Mouse (Mus musculus) left cerebral cortex, adult 18-20 months (tissue): ENCODE measurements around the gene Prkrip1. TPM values are rescaled to one million over a fixed set of nuclear protein-coding genes. Genes with fewer than 3 reads are reported as not detected.
"Not testable (repeated sequence)": the region's sequence is repeated elsewhere in the genome, so short reads cannot be mapped to it uniquely, and the experiment has no call there.

Source experiments
- DNase-seq, 2 experiments: peaks; one replicate each; pipeline ENCODE4 v3.0.0; 2021 to 2022; ENCODE audit warnings: low spot score in 2 of 2, mixed read lengths in 1 of 2
- total RNA-seq, 2 experiments: library from RNA; stranded (reverse); gene quantifications; 2 replicates each; pipeline ENCODE4 v1.2.3; 2021

The Prkrip1 gene
- total RNA-seq, 2 experiments from 2014 or later: 36.2 to 40.7 TPM

DNA sequence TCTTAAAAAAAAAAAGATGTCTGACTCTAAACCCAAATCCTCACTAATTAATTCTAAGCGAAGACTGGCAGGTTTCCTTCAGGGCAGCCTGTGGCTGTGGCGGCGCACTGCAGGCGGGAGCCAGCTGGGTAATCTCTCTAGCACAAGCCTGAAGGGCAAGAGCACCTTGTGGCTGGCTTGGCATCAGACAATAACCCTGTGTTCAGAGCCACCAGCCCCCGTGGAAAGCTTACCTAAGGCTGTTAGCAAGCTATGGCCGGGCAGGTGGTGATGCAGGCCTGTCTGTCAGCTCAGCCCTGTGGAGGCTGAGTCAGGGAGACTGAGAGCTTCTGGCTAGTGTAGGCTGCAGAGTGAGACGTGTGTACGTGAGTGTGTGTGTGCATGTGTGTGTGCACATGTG is 33.5 kb downstream of the Prkrip1 start:
- no peak for DNase-seq

DNA sequence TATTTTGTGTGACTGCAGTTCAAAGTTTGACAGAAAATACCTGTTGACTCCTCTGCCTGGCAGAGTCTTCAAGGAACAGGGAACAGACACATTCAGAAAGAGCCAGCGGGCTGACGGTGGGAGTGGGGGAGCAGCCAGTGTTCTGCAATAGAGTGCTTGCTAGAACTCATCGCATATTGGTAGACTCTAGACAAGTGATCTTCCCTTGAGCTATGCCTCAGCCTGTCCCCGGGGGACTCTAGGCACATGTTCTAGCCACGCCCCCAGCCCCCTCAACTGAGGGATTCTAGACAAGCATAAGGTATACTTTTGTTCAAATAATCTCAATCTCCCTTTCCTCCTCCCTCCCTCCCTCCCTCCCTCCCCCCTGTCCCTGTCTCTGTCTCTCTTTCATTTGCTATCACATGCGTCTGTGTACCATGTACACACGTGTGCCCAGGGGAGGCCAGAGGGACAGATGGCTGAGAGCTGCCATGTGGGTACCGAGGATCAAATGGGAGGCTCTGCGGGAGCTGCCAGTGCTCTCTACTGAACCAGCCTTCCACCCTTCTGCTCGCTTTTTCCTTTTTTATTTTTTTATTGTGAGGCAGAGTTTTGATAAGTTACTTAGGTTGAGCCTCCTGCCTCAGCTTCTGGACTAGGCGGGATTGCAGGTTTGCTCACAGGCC is 34.8 kb downstream of the Prkrip1 start:
- DNase-seq: no peak

DNA sequence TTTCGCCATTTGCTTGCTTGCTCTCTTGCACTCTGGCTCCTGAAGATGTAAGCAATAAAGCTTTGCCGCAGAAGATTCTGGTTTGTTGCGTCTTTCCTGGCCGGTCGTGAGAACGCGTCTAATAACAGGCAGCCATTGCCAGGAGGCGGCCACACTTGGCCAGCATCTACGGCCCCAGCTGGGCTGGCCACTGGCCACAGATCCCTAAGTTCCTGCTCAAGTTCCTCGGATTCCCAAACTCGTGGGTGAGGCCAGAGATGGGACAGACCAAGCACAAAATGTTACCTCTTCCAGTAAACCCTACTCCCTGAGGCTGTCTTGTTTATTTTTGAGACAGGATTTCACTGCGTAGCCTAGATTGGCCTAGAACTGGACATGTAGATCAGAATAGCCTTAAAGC is 38.7 kb downstream of the Prkrip1 start:
- not testable (repeated sequence) for DNase-seq

DNA sequence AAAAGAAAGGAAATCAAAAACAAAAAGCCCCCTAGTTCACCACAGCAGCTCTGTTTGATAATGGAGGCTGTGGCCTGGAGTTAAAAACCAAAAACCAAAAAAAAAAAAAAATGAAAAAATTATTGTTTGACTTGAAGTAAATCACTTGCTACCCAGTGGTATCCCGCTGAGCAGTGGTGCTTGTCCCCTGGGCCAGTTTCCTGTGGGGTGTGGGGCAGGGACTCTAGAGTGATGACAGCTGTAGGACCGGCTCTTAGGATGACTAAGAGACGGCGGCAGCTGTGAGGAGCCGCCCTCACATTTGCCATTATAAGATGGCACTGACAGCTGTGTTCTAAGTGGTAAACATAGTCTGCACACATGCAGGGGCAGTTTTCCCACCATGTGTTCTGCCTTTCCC is 43.4 kb downstream of the Prkrip1 start:
- no peak for DNase-seq

DNA sequence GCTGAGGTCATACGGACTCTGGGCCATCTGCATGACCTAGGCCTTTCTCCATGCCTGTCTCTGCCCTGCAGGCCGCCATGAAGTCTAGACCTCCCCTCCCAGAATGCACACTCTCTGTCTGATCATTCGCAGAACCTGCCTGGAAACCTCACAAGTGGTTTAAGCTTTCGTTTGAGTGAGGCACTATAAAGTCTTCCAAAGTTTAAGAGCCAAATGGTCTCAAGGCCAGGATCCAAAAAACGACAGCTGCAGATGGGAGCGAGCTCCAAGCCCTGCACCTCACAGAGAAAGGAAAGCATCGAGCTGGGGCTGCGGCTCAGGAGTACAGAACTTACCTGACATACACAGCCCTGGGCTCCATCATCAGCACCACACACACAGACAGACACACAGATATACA is 46.4 kb downstream of the Prkrip1 start:
- no peak for DNase-seq

DNA sequence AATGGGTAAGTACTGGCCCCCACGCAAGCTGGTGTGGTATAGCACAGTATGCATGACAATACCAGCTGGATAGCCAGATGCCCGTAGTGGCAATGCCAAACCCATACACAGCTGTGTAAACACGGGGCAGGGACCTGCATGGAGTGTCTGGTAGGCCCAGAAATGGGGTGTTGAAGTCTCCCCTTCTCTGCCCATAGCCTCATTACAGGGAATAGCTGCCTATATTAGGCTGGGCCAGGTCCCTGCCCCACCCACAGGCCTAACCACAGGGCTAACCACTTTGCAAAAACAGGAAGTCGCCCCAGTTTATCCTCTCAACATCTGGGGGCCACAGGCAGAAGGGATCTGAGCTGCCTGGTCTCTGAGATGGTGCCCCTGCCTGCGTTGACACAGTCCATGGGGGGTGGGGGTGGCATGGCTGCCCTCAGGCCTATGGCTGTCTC is 49.6 kb downstream of the Prkrip1 start:
- not testable (repeated sequence) for DNase-seq

DNA sequence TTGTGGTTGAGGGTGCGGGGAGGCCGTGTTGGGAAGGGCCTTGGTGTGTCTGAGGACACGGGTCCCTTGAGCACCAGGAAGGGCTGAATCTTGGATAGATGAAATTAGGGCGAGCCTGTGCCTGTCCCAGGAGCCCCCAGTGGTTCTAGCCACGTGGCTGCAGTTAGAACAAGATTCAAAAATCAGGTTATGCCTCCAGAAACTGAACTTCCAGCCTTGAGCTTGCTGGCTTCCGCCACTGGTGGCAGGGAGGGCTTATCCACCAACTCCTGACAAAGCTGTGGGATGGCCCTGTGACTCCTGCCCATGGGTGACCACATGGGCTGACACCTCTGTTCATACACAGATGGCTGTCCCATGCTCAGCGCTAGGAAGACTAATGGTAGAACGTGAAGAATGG is 51.1 kb downstream of the Prkrip1 start:
- no peak for DNase-seq

DNA sequence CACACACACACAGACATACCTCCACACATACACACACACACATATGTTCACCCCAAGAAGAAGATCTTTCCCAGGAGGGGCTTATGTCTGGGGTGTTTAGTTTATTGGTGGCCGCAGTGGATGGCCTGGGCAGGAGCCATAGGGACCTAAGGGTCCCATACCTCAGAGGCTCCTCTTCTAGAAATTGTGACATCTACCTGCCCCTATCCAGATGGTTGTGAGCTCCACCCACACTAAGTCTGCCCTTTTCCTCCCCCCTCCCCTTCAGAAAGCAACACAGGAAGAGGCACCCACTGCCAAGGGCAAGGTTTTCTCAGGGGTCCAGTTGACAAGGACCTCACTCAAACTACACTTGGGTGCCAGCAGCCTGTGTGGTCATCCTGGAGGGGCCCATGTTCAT is 51.8 kb downstream of the Prkrip1 start:
- no peak for DNase-seq

DNA sequence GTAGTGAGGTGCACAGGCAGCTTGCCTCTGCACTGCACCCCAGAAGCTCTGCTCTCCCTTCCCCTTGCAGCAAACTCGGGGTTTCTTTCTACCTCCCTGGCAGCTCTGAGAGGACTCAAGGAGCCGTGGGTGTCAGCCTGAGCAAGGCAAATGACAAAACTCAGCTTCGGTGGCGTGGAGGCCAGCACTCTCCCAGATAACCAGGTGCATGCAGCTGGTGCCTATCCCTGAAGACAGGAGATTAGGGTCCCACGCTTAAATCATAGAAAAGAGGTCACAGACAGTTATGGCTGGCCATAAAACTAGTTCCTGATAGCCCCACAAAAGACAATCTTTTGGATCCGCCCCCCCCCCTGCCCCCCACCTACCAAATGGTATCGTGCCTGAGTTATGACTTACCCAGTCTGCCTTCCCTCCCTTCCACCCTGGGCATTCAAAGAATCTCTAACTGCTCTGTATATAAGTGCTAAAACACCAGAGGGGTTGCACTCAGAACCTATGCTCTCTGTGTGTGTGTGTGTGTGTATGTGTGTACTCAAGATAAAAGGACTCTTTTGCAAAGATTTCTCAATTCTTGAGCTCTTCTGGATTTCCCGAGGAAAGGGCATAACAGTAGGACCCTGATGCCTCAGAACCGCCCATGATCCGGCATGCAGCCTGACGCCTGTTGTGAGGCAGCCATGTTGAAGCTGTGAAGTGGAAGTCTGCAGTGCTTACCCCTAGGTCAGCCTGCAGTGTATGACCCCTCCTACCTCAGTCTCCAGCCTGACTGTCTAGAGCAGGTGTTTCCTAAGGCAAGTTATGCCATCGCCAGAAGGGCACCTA is 53.9 kb downstream of the Prkrip1 start:
- DNase-seq: no peak

DNA sequence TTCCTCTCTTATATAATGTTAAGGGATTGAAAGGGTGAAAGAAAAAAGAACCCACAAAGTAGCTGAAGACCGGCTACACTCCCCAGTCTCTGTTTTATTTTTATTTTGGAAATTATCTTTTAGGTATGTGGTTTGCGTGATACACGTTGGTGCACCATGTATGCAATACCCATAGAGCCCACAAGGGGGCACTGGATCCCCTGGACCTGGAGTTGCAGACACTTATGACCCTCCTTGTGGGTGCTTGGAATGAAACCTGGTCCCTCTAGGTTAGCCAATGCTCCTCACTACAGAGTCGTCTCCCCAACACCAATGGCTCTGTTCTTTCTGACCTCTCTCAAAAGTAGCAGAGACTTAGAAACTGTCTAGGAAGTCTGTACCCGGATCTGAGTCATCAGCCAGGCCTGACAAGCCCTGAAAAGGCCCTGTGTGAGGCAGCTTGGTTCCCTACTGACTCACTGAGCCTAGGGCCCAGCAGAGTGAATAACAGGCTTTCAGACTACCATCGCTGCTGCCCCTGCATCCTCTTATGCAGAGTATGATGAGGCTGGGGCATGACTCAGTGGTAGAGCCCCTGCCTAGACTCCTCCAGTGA is 55.5 kb downstream of the Prkrip1 start:
- no peak for DNase-seq

DNA sequence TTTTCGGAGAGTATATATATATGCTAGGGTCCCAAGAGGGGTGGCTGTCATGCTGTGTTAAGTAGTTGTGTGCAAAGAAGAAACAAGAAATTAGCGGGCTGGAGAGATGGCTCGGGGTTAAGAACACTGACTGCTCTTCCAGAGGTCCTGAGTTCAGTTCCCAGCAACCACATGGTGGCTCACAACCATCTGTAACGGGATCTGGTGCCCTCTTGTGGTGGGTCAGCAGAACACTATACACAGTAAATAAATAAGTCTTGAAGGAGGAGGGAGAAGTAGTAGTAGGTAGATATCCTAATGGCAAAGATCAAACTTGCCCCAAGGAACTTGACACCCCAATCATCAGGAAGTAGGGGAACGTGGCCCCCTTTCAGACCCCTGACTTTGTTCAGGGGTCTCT is 56.0 kb downstream of the Prkrip1 start:
- no peak for DNase-seq

DNA sequence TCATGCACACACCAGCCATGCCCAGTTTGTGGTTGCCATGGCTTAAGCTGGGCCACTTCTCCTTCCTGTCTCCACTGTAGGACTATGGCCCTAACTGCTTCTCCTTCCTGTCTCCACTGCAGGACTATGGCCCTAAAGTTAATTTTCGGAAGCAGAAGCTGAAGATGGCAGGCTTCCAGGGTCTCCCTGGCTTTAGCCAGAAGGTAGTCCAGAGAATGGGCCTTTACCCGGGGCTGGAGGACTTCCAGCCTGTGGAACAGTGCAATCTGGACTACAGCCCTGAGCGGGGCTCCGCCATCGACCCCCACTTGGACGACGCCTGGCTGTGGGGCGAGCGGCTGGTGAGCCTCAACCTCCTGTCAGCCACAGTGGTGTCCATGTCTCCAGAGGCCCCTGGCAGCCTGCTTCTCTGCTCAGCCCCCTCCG is 58.7 kb downstream of the Prkrip1 start:
- no peak for DNase-seq

DNA sequence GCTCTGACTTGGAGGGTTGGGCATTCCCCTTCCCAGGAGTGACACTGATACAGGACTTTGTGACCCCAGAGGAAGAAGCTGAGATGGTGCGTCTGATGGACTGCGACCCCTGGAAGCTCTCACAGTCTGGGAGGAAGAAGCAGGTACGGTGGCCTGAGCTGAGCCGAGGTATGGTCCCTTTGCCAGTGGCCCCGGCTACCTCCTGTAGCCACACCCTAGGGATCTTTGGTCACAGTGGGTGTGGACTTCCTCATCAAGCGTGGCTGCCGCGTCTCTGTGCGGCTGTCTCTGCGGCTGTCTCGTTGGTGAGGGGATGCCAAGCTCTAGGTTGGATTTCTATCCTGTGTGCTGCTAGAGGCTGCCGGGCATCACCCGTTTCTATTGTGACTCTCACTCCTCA is 59.4 kb downstream of the Prkrip1 start:
- DNase-seq: no peak

DNA sequence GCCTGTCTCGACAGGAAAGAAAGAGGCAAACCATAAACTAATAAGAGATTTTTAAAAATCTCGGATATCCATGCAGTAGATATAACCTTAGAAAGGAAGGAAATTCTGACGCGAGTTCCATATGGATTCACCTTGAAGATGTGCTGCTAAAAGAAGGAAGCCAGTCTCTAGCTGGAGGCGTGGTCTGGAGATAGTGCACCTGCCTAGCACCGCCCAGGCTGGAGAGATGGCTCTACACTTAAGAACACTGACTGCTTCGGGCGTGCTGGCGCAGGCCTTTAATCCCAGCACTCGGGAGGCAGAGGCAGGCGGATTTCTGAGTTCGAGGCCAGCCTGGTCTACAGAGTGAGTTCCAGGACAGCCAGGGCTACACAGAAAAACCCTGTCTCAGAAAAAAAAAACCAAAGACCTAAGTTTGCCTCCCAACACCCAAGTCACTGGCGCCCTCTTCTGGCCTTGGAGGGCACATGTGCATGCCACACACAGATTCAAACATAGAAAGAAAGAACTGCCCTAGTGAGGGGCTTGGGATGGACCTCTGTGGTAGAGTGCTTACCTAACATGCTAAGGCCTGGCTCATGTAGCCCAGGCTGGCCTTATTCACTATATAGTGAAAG is 61.0 kb downstream of the Prkrip1 start:
- DNase-seq: peak; percentile 31 to 34

DNA sequence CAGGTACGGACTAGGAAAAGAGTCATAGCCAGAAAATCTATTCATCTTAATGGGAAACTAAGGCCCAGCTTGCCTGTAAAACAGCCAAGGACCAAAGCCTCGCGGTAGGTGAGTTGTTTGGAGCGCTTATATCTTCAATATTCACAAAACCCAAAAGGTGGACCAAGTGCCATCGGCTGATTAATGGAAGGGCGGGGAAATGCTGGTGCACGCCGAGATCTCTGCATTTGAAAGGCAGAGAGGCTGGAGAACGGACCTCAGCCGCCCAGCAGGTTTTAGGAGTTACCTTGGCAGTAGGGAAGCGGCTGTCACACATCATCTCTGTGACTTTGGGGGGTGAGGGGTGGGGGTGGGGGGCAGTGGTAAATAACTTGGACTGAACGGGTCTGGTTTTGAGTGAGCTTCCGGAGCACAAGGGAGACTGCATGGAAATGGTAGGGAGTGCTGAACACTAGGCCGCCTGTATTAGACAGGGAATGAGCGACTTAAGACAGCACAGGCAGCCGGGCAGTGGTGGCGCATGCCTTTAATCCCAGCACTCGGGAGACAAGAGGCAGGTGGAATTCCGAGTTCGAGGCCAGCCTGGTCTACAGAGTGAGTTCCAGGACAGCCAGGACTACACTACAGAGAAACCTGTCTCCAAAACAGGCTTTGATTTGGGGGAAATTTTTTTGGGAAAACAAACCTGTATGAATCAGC is 62.3 kb downstream of the Prkrip1 start:
- no peak for DNase-seq

DNA sequence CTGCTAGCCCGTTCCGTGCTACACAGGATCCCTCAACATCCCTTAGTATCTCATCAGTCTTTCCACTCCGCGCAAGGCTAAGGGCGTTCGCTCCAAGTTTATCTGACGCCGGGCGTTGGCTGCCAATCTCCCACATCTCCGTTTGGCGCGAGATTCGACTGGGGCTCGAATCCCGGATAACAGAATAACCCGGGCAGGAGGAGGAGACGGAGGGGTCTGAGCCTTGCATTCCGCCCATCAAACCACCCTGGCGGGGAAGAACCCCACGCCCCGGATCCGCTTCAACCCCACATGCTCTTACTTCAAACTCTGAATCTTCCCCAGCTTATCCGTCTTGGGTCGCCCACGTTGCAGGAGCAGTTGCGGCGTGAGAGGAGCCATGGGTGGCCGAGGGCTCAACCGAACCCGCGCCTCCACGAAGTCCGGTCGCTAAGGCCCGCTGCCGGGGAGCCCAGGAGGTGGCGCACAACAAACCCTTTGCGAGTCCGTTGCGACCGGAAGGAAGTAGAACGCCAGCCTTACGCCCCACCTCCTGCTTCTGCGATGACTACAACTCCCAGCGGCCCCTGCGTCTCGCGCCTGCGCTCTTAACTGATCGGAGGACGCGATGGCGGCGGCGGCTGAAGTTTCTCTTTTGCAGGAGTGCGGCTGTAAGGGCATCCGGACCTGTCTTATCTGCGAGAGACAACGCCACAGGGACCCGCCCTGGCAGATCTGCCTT is 63.0 kb downstream of the Prkrip1 start, which contains the start of the genes Lrwd1 and Alkbh4:
Lrwd1 (minus strand) TSS at position 504 of the 721 bp plus-strand sequence.
Alkbh4 (plus strand) TSS at position 576 of the 721 bp plus-strand sequence.
- DNase-seq: peak; percentile 96 to 97
